Mouse (Mus musculus): ENCODE results near the gene Tas2r143. TPM values are rescaled to one million over a fixed set of nuclear protein-coding genes. Genes with fewer than 3 reads are reported as not detected.

The Tas2r143 gene
- polyA plus RNA-seq, 1 experiment from 2014 or later = not detected

DNA sequence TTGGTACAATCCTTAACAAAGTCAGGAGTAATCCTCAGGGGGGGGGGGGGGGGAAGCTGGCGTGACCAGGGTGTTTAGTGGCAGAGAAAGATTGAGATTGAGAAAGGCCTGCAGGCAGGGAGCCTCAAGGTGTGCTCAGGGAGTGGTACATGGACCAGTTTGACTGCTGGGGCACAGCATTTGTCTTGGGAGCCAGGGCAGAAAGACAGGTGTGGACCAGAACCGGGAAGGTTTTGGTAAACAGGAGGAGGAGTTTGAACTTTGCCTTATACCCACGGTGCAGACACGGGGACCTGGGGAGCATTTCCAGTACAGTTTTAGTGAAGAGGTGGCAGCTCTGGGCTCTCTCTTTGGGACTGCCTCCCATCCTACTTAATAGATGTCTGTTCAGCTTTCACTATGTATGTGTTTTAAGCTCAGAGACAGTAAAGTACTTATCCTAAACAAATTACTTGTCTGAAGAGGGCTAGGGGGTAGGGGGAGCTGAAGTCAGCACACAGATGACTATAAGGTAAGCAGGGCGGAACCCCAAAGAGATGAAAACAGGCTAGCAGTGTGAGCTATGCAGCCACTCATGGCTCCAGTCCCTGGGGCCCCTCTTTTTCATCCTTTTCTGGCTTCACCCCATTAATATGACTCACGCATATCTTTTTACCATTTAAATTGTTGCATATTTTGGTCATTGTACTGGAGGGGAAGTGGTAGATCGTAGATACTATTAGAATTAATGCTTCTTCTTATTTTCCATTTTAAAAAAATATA lies 26.2 kb upstream of the Tas2r143 start:
- Histone ChIP-seq H3K9me3 (ENCODE audit: control insufficient read depth, low read length) (no peaks in the 10 kb centered on the region), H3K36me3 (replicated peaks; ENCODE audit: control insufficient read depth, insufficient read depth) (no peaks in the 10 kb centered on the region), H3K27me3 (ENCODE audit: control insufficient read depth, insufficient read depth, low read length) (peaks cover 5% of the 10 kb centered on the region; the same call in 1 of the 2 replicates), H3K4me3 (replicated peaks; ENCODE audit: low read length) (peak overlapping the region; percentile 42), H3K27ac (no peak overlapping the region), H3K9ac (peak overlapping the region; percentile 44; the same call in 1 of the 2 replicates), H3K4me2 (replicated peaks) (peak overlapping the region; percentile 93), H3K4me1 (replicated peaks; ENCODE audit: control insufficient read depth, insufficient read depth, low read length) (peaks cover 8% of the 10 kb centered on the region)
- WGBS = 39% methylated on average over 7 of the region's 7 CpGs
- DNase-seq (ENCODE audit: low spot score) = no peak
- ATAC-seq (ENCODE audit: low FRiP score) = no peak

GRCm38 (mm10) chr6:42374701-42375100 lies 25.3 kb upstream of the Tas2r143 start:
- H3K4me1 ChIP-seq (replicated peaks; ENCODE audit: control insufficient read depth, insufficient read depth, low read length) = peaks cover 8% of the 10 kb centered on the region
- H3K27ac ChIP-seq = no peak overlapping the region
- peaks cover 5% of the 10 kb centered on the region; the same call in 1 of the 2 replicates for H3K27me3 ChIP-seq (ENCODE audit: control insufficient read depth, insufficient read depth, low read length)
- ATAC-seq (ENCODE audit: low FRiP score) (no peak), DNase-seq (ENCODE audit: low spot score) (no peak)
- H3K9ac ChIP-seq = no peak overlapping the region
- H3K9me3 ChIP-seq (ENCODE audit: control insufficient read depth, low read length) = no peaks in the 10 kb centered on the region
- WGBS = 81% methylated on average over 4 of the region's 4 CpGs
- H3K4me2 ChIP-seq (replicated peaks) = no peak overlapping the region
- no peak overlapping the region for H3K4me3 ChIP-seq (replicated peaks; ENCODE audit: low read length)
- no peaks in the 10 kb centered on the region for H3K36me3 ChIP-seq (replicated peaks; ENCODE audit: control insufficient read depth, insufficient read depth)

DNA sequence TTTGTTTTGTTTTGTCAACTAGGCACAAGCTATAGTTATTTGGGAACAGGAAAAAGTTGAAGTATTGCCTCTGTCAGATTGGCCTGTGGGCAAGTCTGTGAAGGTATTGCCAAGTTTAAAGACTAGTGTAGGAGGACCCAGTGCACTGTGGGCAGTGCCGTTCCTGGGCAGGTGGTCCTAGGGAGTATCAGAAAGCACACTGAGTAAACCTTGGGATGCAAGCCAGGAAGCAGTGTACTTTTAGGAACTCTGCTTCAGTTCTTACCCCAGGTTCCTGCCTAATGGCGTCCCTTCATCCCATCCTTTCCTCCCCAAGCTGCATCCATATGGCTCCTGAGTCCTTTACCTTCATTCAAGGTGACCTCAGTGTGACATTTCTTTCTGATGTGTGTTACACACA lies 24.9 kb upstream of the Tas2r143 start:
- no peak overlapping the region for H3K9ac ChIP-seq

DNA sequence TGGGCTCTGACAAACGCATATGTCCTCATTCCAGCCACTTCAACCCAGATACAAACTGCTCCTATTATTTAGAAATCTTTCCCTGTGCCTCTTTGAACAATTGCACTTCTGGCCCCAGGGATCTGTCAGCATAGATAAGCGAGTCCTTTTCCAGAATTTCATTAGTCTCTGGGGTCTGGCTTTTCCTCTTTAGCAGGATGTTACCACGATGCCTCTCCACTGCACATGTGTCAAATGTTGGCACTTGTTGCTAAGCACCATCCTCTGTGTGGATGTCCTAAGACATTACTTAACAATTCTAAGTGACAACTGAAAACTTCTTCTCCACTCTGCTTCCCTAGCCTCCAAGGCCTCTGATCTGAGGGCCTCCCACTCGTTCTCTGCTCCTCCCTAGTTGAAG lies 24.0 kb upstream of the Tas2r143 start:
- ATAC-seq (ENCODE audit: low FRiP score) = no peak
- no peak overlapping the region for H3K27ac ChIP-seq
- DNase-seq (ENCODE audit: low spot score) = no peak
- H3K9ac ChIP-seq = no peak overlapping the region
- H3K4me2 ChIP-seq (replicated peaks) = no peak overlapping the region
- H3K4me3 ChIP-seq (replicated peaks; ENCODE audit: low read length) = no peak overlapping the region
- peaks cover 5% of the 10 kb centered on the region; the same call in 1 of the 2 replicates for H3K27me3 ChIP-seq (ENCODE audit: control insufficient read depth, insufficient read depth, low read length)
- peaks cover 8% of the 10 kb centered on the region for H3K4me1 ChIP-seq (replicated peaks; ENCODE audit: control insufficient read depth, insufficient read depth, low read length)
- no peaks in the 10 kb centered on the region for H3K9me3 ChIP-seq (ENCODE audit: control insufficient read depth, low read length)
- no peaks in the 10 kb centered on the region for H3K36me3 ChIP-seq (replicated peaks; ENCODE audit: control insufficient read depth, insufficient read depth)
- 47% methylated on average over 4 of the region's 4 CpGs for WGBS

More for the DNA sequence above, 24.9 kb upstream of the Tas2r143 start:
- no peaks in the 10 kb centered on the region for H3K9me3 ChIP-seq (ENCODE audit: control insufficient read depth, low read length)
- ATAC-seq (ENCODE audit: low FRiP score) (no peak), DNase-seq (ENCODE audit: low spot score) (no peak)
- H3K4me3 ChIP-seq (replicated peaks; ENCODE audit: low read length) = no peak overlapping the region
- peaks cover 5% of the 10 kb centered on the region; the same call in 1 of the 2 replicates for H3K27me3 ChIP-seq (ENCODE audit: control insufficient read depth, insufficient read depth, low read length)
- no peak overlapping the region for H3K4me2 ChIP-seq (replicated peaks)
- H3K4me1 ChIP-seq (replicated peaks; ENCODE audit: control insufficient read depth, insufficient read depth, low read length) = peaks cover 8% of the 10 kb centered on the region
- no peaks in the 10 kb centered on the region for H3K36me3 ChIP-seq (replicated peaks; ENCODE audit: control insufficient read depth, insufficient read depth)
- H3K27ac ChIP-seq = no peak overlapping the region
- 93% methylated on average over 2 of the region's 2 CpGs for WGBS

DNA sequence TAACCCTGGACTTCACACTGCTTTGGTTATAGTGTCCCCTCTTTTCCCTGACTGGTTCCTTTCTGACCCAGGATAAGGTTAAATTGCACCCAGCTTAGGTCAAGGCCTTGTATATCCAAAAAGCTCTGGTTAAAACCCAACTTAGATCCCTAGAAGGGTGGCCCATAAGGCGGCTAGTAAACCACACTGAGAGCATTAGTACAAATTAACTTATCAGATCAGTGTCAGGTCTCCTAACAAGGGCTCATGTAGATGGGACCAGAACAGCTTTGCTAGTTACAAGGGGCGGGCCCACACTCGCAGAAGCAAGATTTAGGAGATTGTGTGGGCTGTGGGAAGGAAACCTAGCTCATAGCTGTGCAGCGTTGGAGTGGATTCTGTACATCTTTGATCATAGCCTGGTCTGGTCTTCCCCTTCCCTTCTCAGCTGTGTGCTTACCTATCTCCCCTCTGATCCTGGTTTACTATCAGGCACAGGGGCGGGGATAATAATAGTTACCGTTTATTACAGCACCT lies 23.5 kb upstream of the Tas2r143 start:
- H3K27me3 ChIP-seq (ENCODE audit: control insufficient read depth, insufficient read depth, low read length) = peaks cover 5% of the 10 kb centered on the region; the same call in 1 of the 2 replicates
- H3K4me1 ChIP-seq (replicated peaks; ENCODE audit: control insufficient read depth, insufficient read depth, low read length) = peaks cover 8% of the 10 kb centered on the region
- no peak overlapping the region for H3K27ac ChIP-seq
- H3K4me2 ChIP-seq (replicated peaks) = no peak overlapping the region
- DNase-seq (ENCODE audit: low spot score) (no peak), ATAC-seq (ENCODE audit: low FRiP score) (no peak)
- WGBS = 91% methylated on average over 6 of the region's 6 CpGs
- H3K9me3 ChIP-seq (ENCODE audit: control insufficient read depth, low read length) = no peaks in the 10 kb centered on the region
- H3K4me3 ChIP-seq (replicated peaks; ENCODE audit: low read length) = no peak overlapping the region
- H3K9ac ChIP-seq = no peak overlapping the region
- no peaks in the 10 kb centered on the region for H3K36me3 ChIP-seq (replicated peaks; ENCODE audit: control insufficient read depth, insufficient read depth)

GRCm38 (mm10) chr6:42377280-42377679 lies 22.8 kb upstream of the Tas2r143 start:
- H3K27ac ChIP-seq = no peak overlapping the region
- no peak overlapping the region for H3K9ac ChIP-seq
- no peak for ATAC-seq (ENCODE audit: low FRiP score)
- H3K36me3 ChIP-seq (replicated peaks; ENCODE audit: control insufficient read depth, insufficient read depth) = no peaks in the 10 kb centered on the region
- 76% methylated on average over 5 of the region's 5 CpGs for WGBS
- H3K27me3 ChIP-seq (ENCODE audit: control insufficient read depth, insufficient read depth, low read length) = peaks cover 5% of the 10 kb centered on the region; the same call in 1 of the 2 replicates
- no peak overlapping the region for H3K4me3 ChIP-seq (replicated peaks; ENCODE audit: low read length)
- DNase-seq (ENCODE audit: low spot score) = no peak
- no peak overlapping the region for H3K4me2 ChIP-seq (replicated peaks)
- H3K9me3 ChIP-seq (ENCODE audit: control insufficient read depth, low read length) = no peaks in the 10 kb centered on the region
- peaks cover 8% of the 10 kb centered on the region for H3K4me1 ChIP-seq (replicated peaks; ENCODE audit: control insufficient read depth, insufficient read depth, low read length)

DNA sequence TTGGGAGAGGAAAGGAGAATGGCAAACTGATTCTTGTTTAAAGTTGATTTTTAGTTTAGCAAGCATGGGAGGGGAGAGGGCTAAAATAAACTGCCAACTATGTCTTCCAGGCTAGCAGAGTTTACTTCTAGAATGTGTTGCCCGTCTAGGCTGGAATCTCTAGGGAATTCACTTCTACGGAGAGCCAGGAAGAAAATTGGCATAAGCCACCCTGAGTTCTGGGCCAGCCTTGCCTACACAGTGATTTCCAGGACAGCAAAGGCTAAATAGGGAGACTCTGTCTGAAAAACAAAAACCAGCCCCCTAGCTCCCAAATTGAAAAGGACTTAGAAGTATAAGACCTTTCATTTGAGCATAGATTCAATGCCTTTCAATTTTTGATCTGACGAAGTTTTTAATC lies 20.5 kb upstream of the Tas2r143 start:
- DNase-seq (ENCODE audit: low spot score) (no peak), ATAC-seq (ENCODE audit: low FRiP score) (no peak)
- no peaks in the 10 kb centered on the region for H3K27me3 ChIP-seq (ENCODE audit: control insufficient read depth, insufficient read depth, low read length)
- no peak overlapping the region for H3K9ac ChIP-seq
- 50% methylated on average over 3 of the region's 3 CpGs for WGBS
- H3K27ac ChIP-seq = no peak overlapping the region
- no peaks in the 10 kb centered on the region for H3K4me1 ChIP-seq (replicated peaks; ENCODE audit: control insufficient read depth, insufficient read depth, low read length)
- H3K4me3 ChIP-seq (replicated peaks; ENCODE audit: low read length) = no peak overlapping the region
- H3K36me3 ChIP-seq (replicated peaks; ENCODE audit: control insufficient read depth, insufficient read depth) = no peaks in the 10 kb centered on the region
- no peak overlapping the region for H3K4me2 ChIP-seq (replicated peaks)
- no peaks in the 10 kb centered on the region for H3K9me3 ChIP-seq (ENCODE audit: control insufficient read depth, low read length)

GRCm38 (mm10) chr6:42380416-42381144 lies 19.5 kb upstream of the Tas2r143 start:
- no peak for ATAC-seq (ENCODE audit: low FRiP score)
- Histone ChIP-seq H3K36me3 (replicated peaks; ENCODE audit: control insufficient read depth, insufficient read depth) (no peaks in the 10 kb centered on the region), H3K27ac (no peak overlapping the region), H3K4me1 (replicated peaks; ENCODE audit: control insufficient read depth, insufficient read depth, low read length) (no peaks in the 10 kb centered on the region), H3K27me3 (ENCODE audit: control insufficient read depth, insufficient read depth, low read length) (no peaks in the 10 kb centered on the region), H3K9ac (peak overlapping the region; percentile 21; the same call in 1 of the 2 replicates), H3K4me3 (replicated peaks; ENCODE audit: low read length) (no peak overlapping the region), H3K4me2 (replicated peaks) (peak overlapping the region; percentile 24), H3K9me3 (ENCODE audit: control insufficient read depth, low read length) (no peaks in the 10 kb centered on the region)
- WGBS = 2% methylated on average over 8 of the region's 8 CpGs
- peak; percentile 84 for DNase-seq (ENCODE audit: low spot score)

GRCm38 (mm10) chr6:42381221-42381620 lies 18.8 kb upstream of the Tas2r143 start:
- no peak for ATAC-seq (ENCODE audit: low FRiP score)

More at GRCm38 (mm10) chr6:42381221-42381620, 18.8 kb upstream of the Tas2r143 start:
- no peak for DNase-seq (ENCODE audit: low spot score)
- Histone ChIP-seq H3K9me3 (ENCODE audit: control insufficient read depth, low read length) (no peaks in the 10 kb centered on the region), H3K4me3 (replicated peaks; ENCODE audit: low read length) (no peak overlapping the region), H3K4me2 (replicated peaks) (no peak overlapping the region), H3K9ac (no peak overlapping the region), H3K36me3 (replicated peaks; ENCODE audit: control insufficient read depth, insufficient read depth) (no peaks in the 10 kb centered on the region), H3K27me3 (ENCODE audit: control insufficient read depth, insufficient read depth, low read length) (no peaks in the 10 kb centered on the region), H3K4me1 (replicated peaks; ENCODE audit: control insufficient read depth, insufficient read depth, low read length) (no peaks in the 10 kb centered on the region), H3K27ac (no peak overlapping the region)
- WGBS = 32% methylated on average over 2 of the region's 2 CpGs
